Mouse (Mus musculus): ENCODE measurements around the gene Wbp2nl. TPM values are rescaled to one million over a fixed set of nuclear protein-coding genes. Genes with fewer than 3 reads are reported as not detected.

Gene Wbp2nl
- total and polyA plus RNA-seq, 3 experiments, result 0.11 TPM; not detected in 2

DNA sequence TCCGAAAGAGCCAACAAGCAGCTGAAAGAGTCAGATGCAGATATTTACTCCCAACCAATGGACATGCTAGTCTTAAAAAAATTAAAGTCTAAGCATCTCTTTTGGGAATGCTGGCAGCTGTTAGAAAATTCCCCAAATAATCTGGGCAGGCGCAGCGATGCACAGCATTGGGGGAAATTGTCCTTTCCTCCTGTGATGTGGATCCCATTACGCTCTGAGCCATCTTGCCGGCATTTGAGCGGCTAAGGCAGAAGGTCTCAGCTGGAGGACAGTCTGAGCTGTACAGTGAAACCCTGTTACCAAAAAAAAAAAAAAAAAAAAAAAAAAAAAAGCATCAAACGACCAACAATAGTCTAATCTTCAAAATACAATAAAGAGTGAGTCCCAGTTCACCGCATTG lies 23.4 kb downstream of the Wbp2nl start:
- TF ChIP-seq GATA2 (IDR thresholded peaks at IDR 0.05; ENCODE audit: borderline replicate concordance, low read depth, low read length) (no peak), TAL1 (conservative IDR thresholded peaks at IDR 0.05; ENCODE audit: low read depth, low read length) (no peak), POLR2AphosphoS5 (IDR thresholded peaks at IDR 0.05; ENCODE audit: insufficient replicate concordance, low read depth, low read length) (no peak), CTCF (IDR thresholded peaks at IDR 0.05; ENCODE audit: low read depth, low read length) (no peak), GATA1 (IDR thresholded peaks at IDR 0.05; ENCODE audit: borderline replicate concordance, low read length) (no peak)
- Histone ChIP-seq H3K4me3 (ENCODE audit: low read depth, low read length) (no peak overlapping the region), H3K9me3 (replicated peaks) (peaks cover 3% of the 10 kb centered on the region; the same call in 1 of the 2 replicates), H3K36me3 (replicated peaks) (no peaks in the 10 kb centered on the region), H3K27me3 (ENCODE audit: insufficient read depth, low read length) (peaks cover 16% of the 10 kb centered on the region), H3K4me1 (ENCODE audit: insufficient read depth, low read depth, low read length) (peaks cover 15% of the 10 kb centered on the region)
- DNase-seq (ENCODE audit: low spot score), result no peak
- no peak for ATAC-seq (ENCODE audit: extremely low read depth, insufficient number of reproducible peaks, low FRiP score, poor library complexity, severe bottlenecking)

DNA sequence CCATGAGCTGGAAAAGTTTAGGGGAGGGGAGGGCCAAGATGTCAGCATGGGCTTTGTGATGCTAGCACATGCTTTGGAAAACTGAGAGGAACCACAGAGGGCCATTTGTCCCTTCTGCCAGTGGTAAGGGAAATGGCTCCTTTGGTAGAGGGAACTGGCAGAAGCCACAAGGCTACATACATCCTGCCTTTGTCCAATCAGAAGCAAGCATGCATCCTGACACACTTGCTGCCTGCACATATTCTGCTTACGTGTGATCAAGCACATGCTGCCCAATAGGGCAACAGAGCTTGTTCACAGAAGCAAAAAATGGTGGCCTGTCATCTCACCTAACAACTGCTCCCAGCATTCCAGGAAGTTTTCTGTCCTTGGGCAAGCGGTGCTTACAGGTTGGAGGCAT lies 26.6 kb downstream of the Wbp2nl start:
- Histone ChIP-seq H3K27me3 (ENCODE audit: insufficient read depth, low read length) (peaks cover 16% of the 10 kb centered on the region), H3K4me1 (ENCODE audit: insufficient read depth, low read depth, low read length) (peaks cover 16% of the 10 kb centered on the region; the same call in 1 of the 2 replicates), H3K4me3 (ENCODE audit: low read depth, low read length) (no peak overlapping the region), H3K9me3 (replicated peaks) (peaks cover 3% of the 10 kb centered on the region; the same call in 1 of the 2 replicates), H3K36me3 (replicated peaks) (peaks cover 21% of the 10 kb centered on the region)
- ATAC-seq (ENCODE audit: extremely low read depth, insufficient number of reproducible peaks, low FRiP score, poor library complexity, severe bottlenecking) (no peak), DNase-seq (ENCODE audit: low spot score) (no peak)
- TF ChIP-seq GATA2 (IDR thresholded peaks at IDR 0.05; ENCODE audit: borderline replicate concordance, low read depth, low read length), result no peak
- TF ChIP-seq POLR2AphosphoS5 (IDR thresholded peaks at IDR 0.05; ENCODE audit: insufficient replicate concordance, low read depth, low read length), result no peak
- TF ChIP-seq TAL1 (conservative IDR thresholded peaks at IDR 0.05; ENCODE audit: low read depth, low read length), result no peak
- TF ChIP-seq GATA1 (IDR thresholded peaks at IDR 0.05; ENCODE audit: borderline replicate concordance, low read length), result no peak
- TF ChIP-seq CTCF (IDR thresholded peaks at IDR 0.05; ENCODE audit: low read depth, low read length), result no peak

DNA sequence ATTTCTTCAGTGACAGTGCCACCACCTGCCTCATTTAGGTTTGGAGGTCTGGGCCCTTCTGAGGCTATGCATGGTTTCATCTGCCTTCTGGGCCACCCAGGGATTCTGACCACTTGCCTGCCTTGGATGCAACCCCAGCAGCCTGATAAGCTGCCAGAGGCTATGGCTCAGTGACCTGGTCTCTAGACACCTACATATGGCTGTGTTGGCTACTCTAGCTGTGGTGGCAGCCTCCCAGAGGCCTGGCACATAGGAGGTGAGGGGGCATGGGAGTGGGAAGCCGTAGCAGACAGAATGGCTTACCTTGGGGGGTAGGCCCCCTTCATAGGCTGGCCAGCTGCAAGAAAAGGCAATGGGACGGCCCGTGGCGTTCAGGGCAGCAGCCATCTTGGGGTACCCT lies 36.4 kb downstream of the Wbp2nl start:
- Histone ChIP-seq H3K36me3 (replicated peaks) (peaks cover 74% of the 10 kb centered on the region), H3K4me3 (ENCODE audit: low read depth, low read length) (no peak overlapping the region), H3K27me3 (ENCODE audit: insufficient read depth, low read length) (no peaks in the 10 kb centered on the region), H3K9me3 (replicated peaks) (no peaks in the 10 kb centered on the region), H3K4me1 (ENCODE audit: insufficient read depth, low read depth, low read length) (peaks cover 78% of the 10 kb centered on the region)
- no peak for ATAC-seq (ENCODE audit: extremely low read depth, insufficient number of reproducible peaks, low FRiP score, poor library complexity, severe bottlenecking)
- TF ChIP-seq GATA2 (IDR thresholded peaks at IDR 0.05; ENCODE audit: borderline replicate concordance, low read depth, low read length) (no peak), TAL1 (conservative IDR thresholded peaks at IDR 0.05; ENCODE audit: low read depth, low read length) (no peak), CTCF (IDR thresholded peaks at IDR 0.05; ENCODE audit: low read depth, low read length) (no peak), GATA1 (IDR thresholded peaks at IDR 0.05; ENCODE audit: borderline replicate concordance, low read length) (no peak), POLR2AphosphoS5 (IDR thresholded peaks at IDR 0.05; ENCODE audit: insufficient replicate concordance, low read depth, low read length) (no peak)
- no peak for DNase-seq (ENCODE audit: low spot score)

DNA sequence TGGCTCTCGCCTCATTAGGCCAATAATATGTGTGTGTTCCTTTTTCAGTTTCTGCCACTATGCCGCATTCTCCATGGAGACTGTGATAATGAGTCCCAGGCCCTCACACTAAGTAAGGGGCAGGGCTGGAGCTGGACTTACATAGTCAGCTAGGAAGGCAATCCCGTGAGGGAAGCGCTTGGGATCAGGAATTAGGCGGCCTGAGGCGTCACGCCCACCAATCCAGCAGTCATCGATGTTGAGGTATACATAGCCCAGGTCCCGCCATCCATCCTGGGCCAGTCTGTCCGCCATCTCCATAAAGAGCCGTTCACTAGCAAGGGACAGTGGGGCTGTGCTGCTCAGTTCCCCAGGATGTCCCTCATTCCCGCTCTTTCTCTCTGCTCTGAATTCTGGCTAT lies 37.9 kb downstream of the Wbp2nl start:
- H3K27me3 ChIP-seq (ENCODE audit: insufficient read depth, low read length), result no peaks in the 10 kb centered on the region
- TF ChIP-seq TAL1 (conservative IDR thresholded peaks at IDR 0.05; ENCODE audit: low read depth, low read length) (no peak), POLR2AphosphoS5 (IDR thresholded peaks at IDR 0.05; ENCODE audit: insufficient replicate concordance, low read depth, low read length) (no peak), CTCF (IDR thresholded peaks at IDR 0.05; ENCODE audit: low read depth, low read length) (no peak), GATA2 (IDR thresholded peaks at IDR 0.05; ENCODE audit: borderline replicate concordance, low read depth, low read length) (no peak), GATA1 (IDR thresholded peaks at IDR 0.05; ENCODE audit: borderline replicate concordance, low read length) (no peak)
- no peaks in the 10 kb centered on the region for H3K9me3 ChIP-seq (replicated peaks)
- no peak for DNase-seq (ENCODE audit: low spot score)
- H3K4me1 ChIP-seq (ENCODE audit: insufficient read depth, low read depth, low read length), result peaks cover 77% of the 10 kb centered on the region
- ATAC-seq (ENCODE audit: extremely low read depth, insufficient number of reproducible peaks, low FRiP score, poor library complexity, severe bottlenecking), result no peak
- peak overlapping the region; percentile 52; the same call in 1 of the 2 replicates for H3K4me3 ChIP-seq (ENCODE audit: low read depth, low read length)
- H3K36me3 ChIP-seq (replicated peaks), result peaks cover 59% of the 10 kb centered on the region

DNA sequence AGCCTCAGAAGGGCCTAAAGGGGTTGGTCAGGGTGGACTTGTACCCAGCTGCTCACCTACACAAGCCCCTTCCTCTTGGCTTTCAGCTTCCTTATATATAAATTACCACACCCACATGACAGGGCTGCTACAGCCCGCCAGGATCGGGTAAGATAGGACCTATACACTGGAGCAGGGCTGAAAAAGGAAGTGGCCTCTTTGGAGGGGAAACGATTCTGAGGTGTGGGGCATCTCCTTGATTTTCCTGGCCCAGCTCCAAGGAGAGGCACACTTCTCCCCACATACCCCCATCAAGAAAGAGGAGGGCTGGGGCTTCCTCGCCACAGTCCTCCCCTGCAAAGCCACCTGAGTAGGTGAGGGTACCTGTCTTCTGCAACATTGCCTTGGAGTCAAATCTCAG lies 39.1 kb downstream of the Wbp2nl start:
- Histone ChIP-seq H3K9me3 (replicated peaks) (no peaks in the 10 kb centered on the region), H3K4me3 (ENCODE audit: low read depth, low read length) (peak overlapping the region; percentile 71), H3K36me3 (replicated peaks) (peaks cover 55% of the 10 kb centered on the region), H3K27me3 (ENCODE audit: insufficient read depth, low read length) (no peaks in the 10 kb centered on the region), H3K4me1 (ENCODE audit: insufficient read depth, low read depth, low read length) (peaks cover 76% of the 10 kb centered on the region)
- ATAC-seq (ENCODE audit: extremely low read depth, insufficient number of reproducible peaks, low FRiP score, poor library complexity, severe bottlenecking), result no peak
- peak; percentile 66 for DNase-seq (ENCODE audit: low spot score)
- TF ChIP-seq CTCF (IDR thresholded peaks at IDR 0.05; ENCODE audit: low read depth, low read length) (no peak), TAL1 (conservative IDR thresholded peaks at IDR 0.05; ENCODE audit: low read depth, low read length) (no peak), POLR2AphosphoS5 (IDR thresholded peaks at IDR 0.05; ENCODE audit: insufficient replicate concordance, low read depth, low read length) (no peak), GATA1 (IDR thresholded peaks at IDR 0.05; ENCODE audit: borderline replicate concordance, low read length) (no peak), GATA2 (IDR thresholded peaks at IDR 0.05; ENCODE audit: borderline replicate concordance, low read depth, low read length) (no peak)

DNA sequence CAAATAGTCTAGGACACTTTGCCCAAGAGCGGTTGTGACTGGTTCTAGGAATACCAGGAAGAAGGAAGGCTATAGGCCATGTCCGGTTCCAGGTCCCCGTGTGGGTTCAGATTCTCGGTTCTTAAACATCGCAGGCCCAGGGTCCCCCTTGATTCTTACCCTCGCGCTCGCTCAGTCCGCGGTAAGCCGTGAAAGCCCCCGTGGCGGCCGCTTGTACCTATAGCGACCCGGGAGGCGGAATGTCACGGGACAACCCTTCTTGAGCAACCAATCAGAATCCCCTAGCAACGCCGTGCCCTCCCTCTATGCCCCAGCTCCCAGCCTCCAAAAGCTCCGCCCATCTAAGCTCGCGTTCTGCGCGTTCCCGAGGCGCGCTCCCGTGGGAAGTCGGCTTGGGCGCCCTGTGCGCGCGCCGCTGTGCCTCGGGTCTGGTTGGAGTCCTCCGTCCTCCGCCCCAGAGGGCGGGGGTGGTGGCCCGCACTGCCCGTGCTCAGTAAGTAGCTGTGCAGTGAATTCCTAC lies 39.9 kb downstream of the Wbp2nl start, which contains the start of the genes Naga, Pheta2 and Smdt1:
TSS of gene Naga (minus strand) at position 333 of the 520 bp plus-strand sequence.
TSS of gene Pheta2 (plus strand) at position 350 of the 520 bp plus-strand sequence.
TSS of gene Smdt1 (plus strand) at position 367 of the 520 bp plus-strand sequence.
- peaks cover 55% of the 10 kb centered on the region for H3K36me3 ChIP-seq (replicated peaks)
- ATAC-seq (ENCODE audit: extremely low read depth, insufficient number of reproducible peaks, low FRiP score, poor library complexity, severe bottlenecking) (peak; percentile 52), DNase-seq (ENCODE audit: low spot score) (peak; percentile 96)
- no peaks in the 10 kb centered on the region for H3K27me3 ChIP-seq (ENCODE audit: insufficient read depth, low read length)
- peaks cover 80% of the 10 kb centered on the region for H3K4me1 ChIP-seq (ENCODE audit: insufficient read depth, low read depth, low read length)
- no peak for TF ChIP-seq GATA2 (IDR thresholded peaks at IDR 0.05; ENCODE audit: borderline replicate concordance, low read depth, low read length)
- TF ChIP-seq TAL1 (conservative IDR thresholded peaks at IDR 0.05; ENCODE audit: low read depth, low read length), result no peak
- no peak for TF ChIP-seq CTCF (IDR thresholded peaks at IDR 0.05; ENCODE audit: low read depth, low read length)
- TF ChIP-seq GATA1 (IDR thresholded peaks at IDR 0.05; ENCODE audit: borderline replicate concordance, low read length), result no peak
- TF ChIP-seq POLR2AphosphoS5 (IDR thresholded peaks at IDR 0.05; ENCODE audit: insufficient replicate concordance, low read depth, low read length), result no peak
- no peaks in the 10 kb centered on the region for H3K9me3 ChIP-seq (replicated peaks)
- H3K4me3 ChIP-seq (ENCODE audit: low read depth, low read length), result peak within 1 kb of the TSS; percentile 71

All from G1E (cell line).